Mouse (Mus musculus): ENCODE data around the gene Ncoa7. TPM values are rescaled to one million over a fixed set of nuclear protein-coding genes. Genes with fewer than 3 reads are reported as not detected.

Gene Ncoa7
- total RNA-seq (2023), result 18.1 to 22.7 TPM (median 19.9 TPM) in 4 replicates

GRCm38 (mm10) chr10:30802681-30803586 lies at the start of gene Ncoa7:
Gene Ncoa7 (minus strand): TSS chr10:30803326.

GRCm38 (mm10) chr10:30842643-30843437 lies 39.7 kb upstream of the Ncoa7 start, which contains the start of gene Hey2:
Gene Hey2 (minus strand): TSS chr10:30842801.

GRCm38 (mm10) chr10:30629513-30629912 lies 173.6 kb downstream of the Ncoa7 start, which contains the start of gene Hint3:
Gene Hint3 (minus strand): TSS chr10:30629632.

GRCm38 (mm10) chr10:30600542-30600966 lies 202.6 kb downstream of the Ncoa7 start, which contains the start of gene Trmt11:
Gene Trmt11 (minus strand): TSS chr10:30600749.

Other genes with a start within 250 kb of the Ncoa7 start
- gene Trmt11, start 202.6 kb downstream of the Ncoa7 start, total RNA-seq (2023), result 10.5 to 18.6 TPM (median 14.4 TPM) in 4 replicates
- gene Hint3, start 173.7 kb downstream of the Ncoa7 start, total RNA-seq (2023), result 23.5 to 31.3 TPM (median 26.7 TPM) in 4 replicates
- 0.23 to 0.33 TPM (median 0.30 TPM) in 3 of 4 replicates, not detected in the other for gene Hey2, start 39.5 kb upstream of the Ncoa7 start, total RNA-seq (2023)

All from B cell, adult 62 days (primary cell).